Mouse (Mus musculus): Measurements from ENCODE around the gene Lhx2.

DNA sequence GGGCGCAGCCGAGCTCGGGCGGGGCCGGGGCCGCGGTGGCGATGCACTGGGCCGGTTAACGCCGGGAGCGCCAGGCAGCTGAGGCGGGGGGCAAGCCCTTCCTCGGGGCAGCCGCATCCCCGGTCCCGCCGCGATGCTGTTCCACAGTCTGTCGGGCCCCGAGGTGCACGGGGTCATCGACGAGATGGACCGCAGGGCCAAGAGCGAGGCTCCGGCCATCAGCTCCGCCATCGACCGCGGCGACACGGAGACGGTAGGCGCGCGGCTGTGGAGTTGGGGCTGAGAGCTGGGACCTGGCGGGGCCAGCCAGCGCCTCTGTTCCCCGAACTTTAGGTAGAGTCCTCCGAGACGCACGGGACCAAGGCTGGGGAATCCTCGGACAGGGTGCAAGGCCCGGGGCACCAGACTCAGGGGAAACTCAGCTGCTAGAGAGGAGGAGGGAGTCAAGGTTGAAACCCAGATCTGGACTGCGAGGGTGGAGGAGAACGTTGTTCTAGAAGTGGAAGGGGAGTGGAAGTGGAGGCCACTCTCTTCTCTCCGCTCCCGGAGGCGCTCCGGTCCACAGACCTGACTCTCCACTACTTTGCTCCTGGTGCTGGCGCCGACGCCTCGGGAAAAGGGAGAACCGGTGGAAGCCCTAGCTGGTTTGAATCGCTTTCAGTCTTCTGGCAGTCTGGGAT is 12.7 kb downstream of the Lhx2 start:
- no peak for TF ChIP-seq CTCF (IDR thresholded peaks at IDR 0.05; ENCODE audit: insufficient read depth, low read depth, low read length)
- no peak for TF ChIP-seq POLR2A (IDR thresholded peaks at IDR 0.05; ENCODE audit: insufficient read depth, low read depth, low read length)

Data from olfactory bulb, adult 2 months (tissue).